Mouse (Mus musculus): ENCODE data around the gene Nek7. TPM values are rescaled to one million over a fixed set of nuclear protein-coding genes. Genes with fewer than 3 reads are reported as not detected.

The Nek7 gene
- polyA plus RNA-seq, 1 experiment from 2014 or later = 30.6 TPM

GRCm38 (mm10) chr1:138446846-138447245, 173.1 kb downstream of the Nek7 start:
- 86% methylated on average over 1 of the region's 1 CpGs for WGBS
- ATAC-seq (ENCODE audit: low FRiP score) = no peak

More at GRCm38 (mm10) chr1:138446846-138447245, 173.1 kb downstream of the Nek7 start:
- H3K27ac ChIP-seq (ENCODE audit: low read depth, low read length) = no peak overlapping the region
- no peaks in the 10 kb centered on the region for H3K9me3 ChIP-seq (ENCODE audit: control insufficient read depth, low read length)
- no peak overlapping the region for H3K4me3 ChIP-seq (ENCODE audit: low read depth, low read length)
- no peaks in the 10 kb centered on the region for H3K4me1 ChIP-seq (ENCODE audit: control insufficient read depth, insufficient read depth, low read length)
- no peaks in the 10 kb centered on the region for H3K27me3 ChIP-seq (ENCODE audit: control insufficient read depth, insufficient read depth, low read length)
- no peaks in the 10 kb centered on the region for H3K36me3 ChIP-seq (ENCODE audit: control insufficient read depth, insufficient read depth, low read length)
- H3K9ac ChIP-seq (ENCODE audit: low read length) = no peak overlapping the region
- DNase-seq (ENCODE audit: low spot score, missing footprints) = no peak
- H3K4me2 ChIP-seq = no peak overlapping the region

Other genes with a start within 250 kb of the Nek7 start
- 43.4 and 48.9 TPM in 2 replicates for gene Lhx9, start 228.4 kb upstream of the Nek7 start, polyA plus RNA-seq (2014; fragmentation: Nextera tagmentation; extraction: Ambion mirVana)
- 57.0 and 63.0 TPM in 2 replicates for gene 2310009B15Rik, start 236.7 kb upstream of the Nek7 start, polyA plus RNA-seq (2014; fragmentation: Nextera tagmentation; extraction: Ambion mirVana)

All from midbrain, embryonic 11.5 days (tissue).